Mouse (Mus musculus) intestine, embryonic 16.5 days (tissue): ENCODE measurements around the gene Supt6. TPM values are rescaled to one million over a fixed set of nuclear protein-coding genes. Genes with fewer than 3 reads are reported as not detected.

Experiments
- ATAC-seq: fragments of 200-750 bp; cut with Nextera tagmentation; 2 replicates; pipeline ENCODE4 v1.8.0; 2017; ENCODE audit warnings: moderate TSS enrichment, moderate library complexity
- H3K27ac ChIP-seq: fragments of 300-500 bp; sonication (generic); 2 replicates; pipeline ENCODE4 v1.5.1; 2014; ENCODE audit warnings: mild to moderate bottlenecking, low read length
- H3K27me3 ChIP-seq: fragments of 300-500 bp; sonication (generic); replicated peaks from 2 replicates; pipeline ENCODE4 v1.6.1; 2014; ENCODE audit warnings: low read length, control low read depth, mixed read lengths; ENCODE audit not compliant: control insufficient read depth, insufficient read depth
- H3K36me3 ChIP-seq: fragments of 300-500 bp; sonication (generic); 2 replicates; pipeline ENCODE4 v1.6.1; 2014; ENCODE audit warnings: low read length, control low read depth; ENCODE audit not compliant: control insufficient read depth, insufficient read depth
- H3K4me1 ChIP-seq: fragments of 300-500 bp; sonication (generic); 2 replicates; pipeline ENCODE4 v1.6.1; 2014; ENCODE audit warnings: low read length, control low read depth, mixed read lengths; ENCODE audit not compliant: control insufficient read depth, insufficient read depth
- H3K4me2 ChIP-seq: fragments of 300-500 bp; sonication (generic); 2 replicates; pipeline ENCODE4 v1.6.1; 2014; ENCODE audit warnings: low read depth, low read length, control low read depth
- H3K4me3 ChIP-seq: fragments of 300-500 bp; sonication (generic); 2 replicates; pipeline ENCODE4 v1.5.1; 2014; ENCODE audit warnings: mild to moderate bottlenecking, low read length
- H3K9ac ChIP-seq: fragments of 300-500 bp; sonication (generic); 2 replicates; pipeline ENCODE4 v1.6.1; 2014; ENCODE audit warnings: low read depth, low read length
- H3K9me3 ChIP-seq: fragments of 300-500 bp; sonication (generic); 2 replicates; pipeline ENCODE4 v1.6.1; 2016; ENCODE audit warnings: low read length, control low read depth; ENCODE audit not compliant: control insufficient read depth
- WGBS: fragments of 180-500 bp; shearing (Covaris S2); extraction: QIAGEN DNeasy Blood & Tissue Kit; methylation state at CpG from one replicate; pipeline ENCODE4 v1.1.7; 2014; 5-methylcytosine and 5-hydroxymethylcytosine counted together
- polyA plus RNA-seq: library from polyadenylated mRNA; unstranded; fragments of >200 nt; fragmentation: Nextera tagmentation; extraction: Ambion mirVana; gene quantifications from 2 replicates; pipeline ENCODE4 v1.2.1, GENCODE M21; 2015

Gene Supt6
- polyA plus RNA-seq, 1 experiment from 2014 or later: 19.6 TPM

GRCm38 (mm10) chr11:78165761-78166109 is 80.1 kb downstream of the Supt6 start:
- H3K4me2 ChIP-seq: peak overlapping the region; percentile 94
- peaks cover 48% of the 10 kb centered on the region for H3K4me1 ChIP-seq
- H3K27ac ChIP-seq: peak overlapping the region; percentile 99
- H3K4me3 ChIP-seq: peak overlapping the region; percentile 99
- 1% methylated on average over 16 of the region's 16 CpGs for WGBS
- peak; percentile 53 for ATAC-seq
- H3K9ac ChIP-seq: peak overlapping the region; percentile 99
- H3K27me3 ChIP-seq: no peaks in the 10 kb centered on the region
- peaks cover 12% of the 10 kb centered on the region for H3K36me3 ChIP-seq
- no peaks in the 10 kb centered on the region for H3K9me3 ChIP-seq

DNA sequence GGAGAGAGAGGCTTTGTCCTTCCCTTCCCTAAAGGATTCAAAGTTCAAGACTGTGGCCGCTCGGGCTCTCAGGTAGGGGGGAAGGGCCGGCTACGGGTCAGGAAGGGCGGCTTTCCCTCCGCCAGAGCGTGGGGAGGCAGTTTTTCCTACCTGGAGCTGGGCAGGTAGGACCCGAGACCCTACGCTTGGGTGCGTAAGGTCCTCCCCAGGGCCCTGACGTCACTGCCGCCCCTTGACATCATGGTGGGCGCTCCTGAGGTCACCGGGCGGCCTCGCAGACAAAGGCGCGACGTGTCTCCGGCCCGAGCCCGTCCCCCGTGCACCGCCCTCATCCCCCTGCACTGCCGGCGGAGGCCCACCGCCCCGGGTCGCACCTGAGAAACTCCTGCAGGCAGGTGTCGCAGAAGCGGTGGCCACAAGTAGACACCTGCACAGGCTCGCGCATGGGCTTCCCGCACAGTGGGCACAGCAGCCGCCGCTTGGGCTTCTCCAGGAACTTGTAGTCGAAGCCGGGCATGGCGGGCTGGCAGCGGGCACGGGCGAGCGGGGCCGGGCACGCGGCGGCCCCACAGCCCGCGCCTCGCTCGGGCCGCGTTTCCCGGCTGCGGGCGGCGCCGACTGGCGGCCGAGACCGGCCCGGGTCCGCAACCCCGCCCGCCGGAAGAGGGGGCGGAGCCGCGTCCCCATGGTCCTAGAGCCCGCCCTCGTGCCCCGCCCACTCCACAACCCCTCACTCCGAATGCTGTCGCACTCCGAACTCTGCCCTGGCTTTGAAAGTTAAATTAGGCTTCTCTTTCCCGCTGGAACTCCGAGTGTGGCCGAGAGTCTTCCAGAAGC is 80.6 kb downstream of the Supt6 start, which contains the start of gene Traf4:
TSS of gene Traf4 (minus strand) at position 666 of the 837 bp plus-strand sequence.
- Histone ChIP-seq H3K9me3 (no peaks in the 10 kb centered on the region), H3K4me3 (peak within 1 kb of the TSS; percentile 99), H3K36me3 (peaks cover 16% of the 10 kb centered on the region), H3K4me1 (peaks cover 49% of the 10 kb centered on the region), H3K9ac (peak within 1 kb of the TSS; percentile 99), H3K27ac (peak within 1 kb of the TSS; percentile 99), H3K27me3 (no peaks in the 10 kb centered on the region), H3K4me2 (peak within 1 kb of the TSS; percentile 94)
- WGBS: under 1% methylated on average over 72 of the region's 78 CpGs
- ATAC-seq: peak; percentile 81

GRCm38 (mm10) chr11:78164604-78164923 is 81.2 kb downstream of the Supt6 start:
- H3K4me3 ChIP-seq: peak overlapping the region; percentile 99
- peak overlapping the region; percentile 99 for H3K9ac ChIP-seq
- WGBS: 0% methylated on average over 14 of the region's 14 CpGs
- H3K4me1 ChIP-seq: peaks cover 49% of the 10 kb centered on the region
- peak overlapping the region; percentile 99 for H3K27ac ChIP-seq
- H3K4me2 ChIP-seq: peak overlapping the region; percentile 94
- H3K36me3 ChIP-seq: peaks cover 21% of the 10 kb centered on the region
- no peak for ATAC-seq
- no peaks in the 10 kb centered on the region for H3K9me3 ChIP-seq
- no peaks in the 10 kb centered on the region for H3K27me3 ChIP-seq

- Histone ChIP-seq H3K4me2 (peak overlapping the region; percentile 94), H3K27ac (peak overlapping the region; percentile 99), H3K36me3 (peaks cover 21% of the 10 kb centered on the region), H3K9ac (peak overlapping the region; percentile 99), H3K4me1 (peaks cover 49% of the 10 kb centered on the region), H3K9me3 (no peaks in the 10 kb centered on the region), H3K27me3 (no peaks in the 10 kb centered on the region), H3K4me3 (peak overlapping the region; percentile 99)
- peak; percentile 30 for ATAC-seq
- under 1% methylated on average over 22 of the region's 22 CpGs for WGBS
Observed at GRCm38 (mm10) chr11:78163681-78164603, 81.8 kb downstream of the Supt6 start.

DNA sequence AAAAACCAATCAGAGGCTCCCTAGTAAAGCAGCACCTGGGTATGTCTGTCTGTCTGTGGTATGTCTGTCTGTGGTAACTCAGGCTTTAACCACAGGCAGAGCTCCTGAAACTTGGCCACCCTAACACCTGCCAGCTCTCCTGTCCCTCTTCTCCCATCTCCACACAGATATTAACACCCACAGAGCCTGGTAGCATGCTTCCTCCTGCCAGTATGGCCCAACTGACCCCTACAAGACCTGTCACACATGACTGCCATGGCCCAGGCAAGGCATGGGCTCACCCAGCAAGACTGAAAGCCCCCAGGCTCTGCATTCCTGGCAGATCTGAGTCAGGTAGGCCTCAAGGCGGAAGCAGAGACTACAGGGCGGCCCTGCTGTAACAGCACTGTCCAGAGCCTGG is 82.7 kb downstream of the Supt6 start:
- peak overlapping the region; percentile 94 for H3K4me2 ChIP-seq
- no peak for ATAC-seq
- H3K4me1 ChIP-seq: peaks cover 48% of the 10 kb centered on the region
- 73% methylated on average over 2 of the region's 2 CpGs for WGBS
- H3K27ac ChIP-seq: peak overlapping the region; percentile 99
- H3K36me3 ChIP-seq: peaks cover 21% of the 10 kb centered on the region
- H3K4me3 ChIP-seq: peak overlapping the region; percentile 99
- H3K9ac ChIP-seq: peak overlapping the region; percentile 99
- no peaks in the 10 kb centered on the region for H3K9me3 ChIP-seq
- no peaks in the 10 kb centered on the region for H3K27me3 ChIP-seq

GRCm38 (mm10) chr11:78162504-78162903 is 83.3 kb downstream of the Supt6 start:
- Histone ChIP-seq H3K9me3 (no peaks in the 10 kb centered on the region), H3K36me3 (peaks cover 21% of the 10 kb centered on the region), H3K27ac (0 out of 2 replicates have a peak overlapping the region, but pooled peaks have one; percentile 32), H3K4me1 (peaks cover 45% of the 10 kb centered on the region), H3K4me2 (peak overlapping the region; percentile 94), H3K9ac (peak overlapping the region; percentile 99), H3K27me3 (no peaks in the 10 kb centered on the region), H3K4me3 (peak overlapping the region; percentile 99; the same call in 1 of the 2 replicates)
- no peak for ATAC-seq
- WGBS: 55% methylated on average over 6 of the region's 6 CpGs

DNA sequence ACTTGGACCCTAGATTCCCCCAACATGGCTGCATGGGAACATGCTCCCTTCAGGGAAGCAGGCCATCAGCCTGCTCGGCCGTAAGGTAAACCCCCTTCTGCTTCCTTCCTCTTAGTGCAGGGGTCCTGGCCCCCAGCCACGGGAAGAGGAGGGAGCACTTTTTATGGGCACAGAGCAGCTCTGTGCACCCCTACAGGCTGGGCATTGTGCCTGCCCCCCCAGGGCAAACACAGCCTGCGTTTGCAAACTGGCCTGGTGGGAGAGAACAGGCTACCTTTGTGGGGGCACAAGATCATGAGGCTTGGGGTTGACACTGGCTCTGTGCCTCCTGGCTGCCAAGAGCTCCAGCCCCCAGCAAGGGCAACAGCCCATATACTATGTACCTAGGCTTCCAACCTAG is 83.8 kb downstream of the Supt6 start:
- 57% methylated on average over 4 of the region's 4 CpGs for WGBS
- Histone ChIP-seq H3K36me3 (peaks cover 21% of the 10 kb centered on the region), H3K4me1 (peaks cover 43% of the 10 kb centered on the region), H3K9me3 (no peaks in the 10 kb centered on the region), H3K27me3 (no peaks in the 10 kb centered on the region), H3K27ac (0 out of 2 replicates have a peak overlapping the region, but pooled peaks have one; percentile 32), H3K9ac (peak overlapping the region; percentile 99), H3K4me2 (0 out of 2 replicates have a peak overlapping the region, but pooled peaks have one; percentile 94), H3K4me3 (no peak overlapping the region)
- ATAC-seq: no peak

- WGBS: 86% methylated on average over 14 of the region's 14 CpGs
- peak overlapping the region; percentile 4; the same call in 1 of the 2 replicates for H3K9ac ChIP-seq
- peaks cover 21% of the 10 kb centered on the region for H3K36me3 ChIP-seq
- no peaks in the 10 kb centered on the region for H3K9me3 ChIP-seq
- no peak overlapping the region for H3K27ac ChIP-seq
- H3K4me3 ChIP-seq: no peak overlapping the region
- peaks cover 35% of the 10 kb centered on the region for H3K4me1 ChIP-seq
- ATAC-seq: no peak
- no peak overlapping the region for H3K4me2 ChIP-seq
- no peaks in the 10 kb centered on the region for H3K27me3 ChIP-seq
Observed at GRCm38 (mm10) chr11:78161169-78161568, 84.6 kb downstream of the Supt6 start.

DNA sequence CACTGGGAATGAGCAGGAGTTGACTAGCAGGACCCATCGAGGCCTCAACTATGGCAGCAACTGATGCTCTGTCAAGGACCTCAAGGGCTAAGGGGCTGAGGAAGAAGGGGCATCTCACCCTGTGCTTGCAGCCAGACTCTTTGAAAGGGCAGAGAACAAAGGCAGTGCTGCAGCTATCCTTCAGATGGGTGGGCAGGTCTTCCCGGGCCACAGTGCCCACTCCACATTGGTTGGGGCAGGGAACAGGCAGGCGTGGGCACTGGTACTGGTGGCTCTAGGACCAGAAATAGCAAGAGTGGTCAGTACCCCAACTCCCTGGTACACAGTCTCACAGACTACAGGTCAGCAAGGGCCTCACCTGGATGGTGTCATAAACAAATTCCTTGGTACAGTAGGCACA is 85.1 kb downstream of the Supt6 start:
- Histone ChIP-seq H3K4me3 (no peak overlapping the region), H3K27me3 (no peaks in the 10 kb centered on the region), H3K4me1 (peaks cover 30% of the 10 kb centered on the region), H3K9ac (peak overlapping the region; percentile 4; the same call in 1 of the 2 replicates), H3K36me3 (peaks cover 21% of the 10 kb centered on the region), H3K27ac (no peak overlapping the region), H3K4me2 (no peak overlapping the region), H3K9me3 (no peaks in the 10 kb centered on the region)
- ATAC-seq: no peak
- 87% methylated on average over 3 of the region's 3 CpGs for WGBS
